Mouse (Mus musculus): ENCODE measurements around the gene Ackr4. TPM values are rescaled to one million over a fixed set of nuclear protein-coding genes. Genes with fewer than 3 reads are reported as not detected.

The Ackr4 gene
- 1.1 and 1.8 TPM in 2 replicates for polyA plus RNA-seq (2014; fragmentation: Nextera tagmentation; extraction: Ambion mirVana)

DNA sequence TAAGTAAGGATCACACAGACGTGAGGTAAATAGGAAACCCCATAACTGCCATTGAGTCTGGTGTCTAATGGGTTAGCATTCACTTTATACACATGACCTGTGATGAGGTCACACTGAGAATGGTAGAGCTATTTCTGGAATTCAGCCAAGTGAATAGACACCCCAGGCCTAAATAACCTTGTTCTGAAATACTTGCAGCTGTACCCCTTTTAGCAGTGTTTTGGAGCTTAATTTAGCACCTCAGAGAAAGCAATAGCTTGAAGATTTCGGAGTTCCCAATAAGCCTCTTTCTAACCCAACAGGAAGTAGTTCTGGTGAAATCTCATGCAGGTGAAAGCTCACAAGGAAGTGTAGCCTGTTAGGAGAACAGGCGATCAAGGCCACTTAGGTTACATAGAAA, at the start of gene Ackr4:
Gene Ackr4, minus strand, starts transcription at position 101 of the 400 bp plus-strand sequence.
- 82% methylated on average over 3 of the region's 3 CpGs for WGBS
- no peaks in the 10 kb centered on the region for H3K27me3 ChIP-seq (ENCODE audit: control insufficient read depth, insufficient read depth, low read length)
- H3K4me1 ChIP-seq (ENCODE audit: control insufficient read depth, insufficient read depth, low read length): peaks cover 9% of the 10 kb centered on the region
- no peak within 1 kb of the TSS for H3K4me2 ChIP-seq (replicated peaks; ENCODE audit: low read depth, low read length)
- ATAC-seq (ENCODE audit: insufficient number of reproducible peaks, insufficient read depth, low FRiP score, low read depth): no peak
- no peak within 1 kb of the TSS for H3K27ac ChIP-seq (ENCODE audit: low read length)
- H3K4me3 ChIP-seq (ENCODE audit: low read depth, low read length): no peak within 1 kb of the TSS
- no peaks in the 10 kb centered on the region for H3K36me3 ChIP-seq (ENCODE audit: control insufficient read depth, insufficient read depth, low read length)
- H3K9me3 ChIP-seq (ENCODE audit: control insufficient read depth, low read depth, low read length): no peaks in the 10 kb centered on the region
- no peak within 1 kb of the TSS for H3K9ac ChIP-seq (replicated peaks; ENCODE audit: low read depth, low read length)

DNA sequence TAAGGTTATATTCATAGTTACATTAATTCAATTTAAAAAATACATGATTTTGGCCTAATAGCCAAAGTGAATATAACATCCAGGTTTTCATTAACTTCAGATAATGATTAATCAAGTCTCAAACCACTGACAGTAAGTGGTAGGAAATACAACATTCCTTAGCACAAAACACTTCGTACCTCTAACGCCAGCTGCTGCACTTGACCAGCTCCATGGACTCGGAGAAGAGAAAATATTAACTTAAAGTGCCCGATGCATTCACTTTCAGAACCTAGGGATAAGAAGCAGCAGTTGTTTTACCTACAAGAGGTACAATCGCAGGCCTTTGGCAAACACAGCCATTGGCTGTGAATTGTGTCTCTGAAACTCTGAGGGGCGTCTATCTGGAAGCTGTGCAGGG, 45.6 kb upstream of the Ackr4 start:
- no peak overlapping the region for H3K27ac ChIP-seq (ENCODE audit: low read length)
- H3K9ac ChIP-seq (replicated peaks; ENCODE audit: low read depth, low read length): no peak overlapping the region
- no peak overlapping the region for H3K4me3 ChIP-seq (ENCODE audit: low read depth, low read length)
- 90% methylated on average over 6 of the region's 6 CpGs for WGBS
- H3K4me1 ChIP-seq (ENCODE audit: control insufficient read depth, insufficient read depth, low read length): no peaks in the 10 kb centered on the region
- H3K9me3 ChIP-seq (ENCODE audit: control insufficient read depth, low read depth, low read length): no peaks in the 10 kb centered on the region
- H3K4me2 ChIP-seq (replicated peaks; ENCODE audit: low read depth, low read length): no peak overlapping the region
- H3K27me3 ChIP-seq (ENCODE audit: control insufficient read depth, insufficient read depth, low read length): no peaks in the 10 kb centered on the region
- ATAC-seq (ENCODE audit: insufficient number of reproducible peaks, insufficient read depth, low FRiP score, low read depth): no peak
- H3K36me3 ChIP-seq (ENCODE audit: control insufficient read depth, insufficient read depth, low read length): peaks cover 62% of the 10 kb centered on the region

DNA sequence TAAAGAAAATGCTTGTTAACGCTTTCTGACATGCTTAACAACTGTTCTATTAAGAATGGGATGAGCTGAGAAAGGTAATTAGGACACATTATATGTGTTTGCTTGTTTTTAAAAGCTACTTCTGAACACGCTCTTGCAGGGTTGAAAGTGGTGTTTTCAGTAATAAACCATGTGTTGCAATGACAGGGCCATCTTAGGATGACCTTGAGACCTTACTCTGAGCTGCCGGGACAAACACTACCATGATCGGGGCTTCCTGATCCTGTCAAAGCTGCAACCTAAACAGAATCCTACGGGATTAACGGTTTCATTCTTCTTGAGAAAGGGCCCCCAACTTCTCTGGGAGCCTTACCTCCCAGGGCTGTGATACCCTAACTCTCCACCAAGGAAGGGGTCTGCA, 44.9 kb upstream of the Ackr4 start:
- Histone ChIP-seq H3K4me1 (ENCODE audit: control insufficient read depth, insufficient read depth, low read length) (no peaks in the 10 kb centered on the region), H3K27ac (ENCODE audit: low read length) (no peak overlapping the region), H3K27me3 (ENCODE audit: control insufficient read depth, insufficient read depth, low read length) (no peaks in the 10 kb centered on the region), H3K9me3 (ENCODE audit: control insufficient read depth, low read depth, low read length) (no peaks in the 10 kb centered on the region), H3K4me3 (ENCODE audit: low read depth, low read length) (no peak overlapping the region), H3K9ac (replicated peaks; ENCODE audit: low read depth, low read length) (no peak overlapping the region), H3K36me3 (ENCODE audit: control insufficient read depth, insufficient read depth, low read length) (peaks cover 62% of the 10 kb centered on the region), H3K4me2 (replicated peaks; ENCODE audit: low read depth, low read length) (no peak overlapping the region)
- WGBS: 85% methylated on average over 6 of the region's 6 CpGs
- ATAC-seq (ENCODE audit: insufficient number of reproducible peaks, insufficient read depth, low FRiP score, low read depth): no peak

DNA sequence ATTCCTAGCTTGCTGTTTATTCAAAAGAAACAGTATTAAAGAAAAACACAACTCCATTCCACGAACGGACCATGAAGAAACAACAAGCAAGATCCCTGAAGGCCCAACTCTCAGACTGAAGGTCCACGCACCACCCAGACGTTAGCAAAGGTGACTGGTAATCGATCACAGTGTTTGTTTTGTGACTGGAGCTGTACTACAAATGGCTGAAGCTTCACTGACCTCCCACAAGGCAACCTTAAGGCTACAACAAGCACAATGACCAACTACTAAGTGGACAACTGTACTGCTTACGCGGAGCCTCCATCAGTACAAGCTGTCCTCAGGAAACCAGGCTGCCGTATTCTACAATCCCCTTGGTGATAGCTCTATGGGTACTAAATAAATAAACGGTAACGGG, 43.3 kb upstream of the Ackr4 start:
- peaks cover 58% of the 10 kb centered on the region for H3K36me3 ChIP-seq (ENCODE audit: control insufficient read depth, insufficient read depth, low read length)
- no peaks in the 10 kb centered on the region for H3K4me1 ChIP-seq (ENCODE audit: control insufficient read depth, insufficient read depth, low read length)
- 88% methylated on average over 10 of the region's 10 CpGs for WGBS
- H3K4me3 ChIP-seq (ENCODE audit: low read depth, low read length): no peak overlapping the region
- no peak overlapping the region for H3K9ac ChIP-seq (replicated peaks; ENCODE audit: low read depth, low read length)
- H3K9me3 ChIP-seq (ENCODE audit: control insufficient read depth, low read depth, low read length): no peaks in the 10 kb centered on the region
- no peaks in the 10 kb centered on the region for H3K27me3 ChIP-seq (ENCODE audit: control insufficient read depth, insufficient read depth, low read length)
- no peak overlapping the region for H3K27ac ChIP-seq (ENCODE audit: low read length)
- no peak overlapping the region for H3K4me2 ChIP-seq (replicated peaks; ENCODE audit: low read depth, low read length)
- ATAC-seq (ENCODE audit: insufficient number of reproducible peaks, insufficient read depth, low FRiP score, low read depth): no peak

DNA sequence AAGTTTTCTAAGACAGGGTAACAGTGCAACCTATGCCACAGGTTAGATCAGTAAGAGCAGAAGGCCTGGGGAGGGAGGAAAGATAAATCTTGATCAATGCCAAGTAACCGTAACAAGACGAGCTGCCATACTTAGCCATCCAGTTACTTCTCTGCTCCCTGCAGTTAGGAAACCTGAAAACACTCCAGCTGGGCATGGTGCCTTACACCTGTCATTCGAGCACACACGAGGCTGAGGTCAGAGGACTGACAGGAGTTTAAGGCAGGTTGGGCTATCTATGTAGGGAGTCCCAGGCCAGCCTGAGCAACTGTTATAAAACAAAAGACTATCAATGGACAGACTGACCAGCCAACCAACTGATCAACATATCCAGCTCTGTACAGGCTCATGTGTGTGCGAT, 39.2 kb upstream of the Ackr4 start:
- Histone ChIP-seq H3K9ac (replicated peaks; ENCODE audit: low read depth, low read length) (no peak overlapping the region), H3K27ac (ENCODE audit: low read length) (no peak overlapping the region), H3K4me2 (replicated peaks; ENCODE audit: low read depth, low read length) (no peak overlapping the region), H3K4me3 (ENCODE audit: low read depth, low read length) (no peak overlapping the region), H3K4me1 (ENCODE audit: control insufficient read depth, insufficient read depth, low read length) (no peaks in the 10 kb centered on the region), H3K9me3 (ENCODE audit: control insufficient read depth, low read depth, low read length) (no peaks in the 10 kb centered on the region), H3K27me3 (ENCODE audit: control insufficient read depth, insufficient read depth, low read length) (no peaks in the 10 kb centered on the region), H3K36me3 (ENCODE audit: control insufficient read depth, insufficient read depth, low read length) (peaks cover 57% of the 10 kb centered on the region)
- WGBS: 90% methylated on average over 5 of the region's 5 CpGs
- ATAC-seq (ENCODE audit: insufficient number of reproducible peaks, insufficient read depth, low FRiP score, low read depth): no peak

DNA sequence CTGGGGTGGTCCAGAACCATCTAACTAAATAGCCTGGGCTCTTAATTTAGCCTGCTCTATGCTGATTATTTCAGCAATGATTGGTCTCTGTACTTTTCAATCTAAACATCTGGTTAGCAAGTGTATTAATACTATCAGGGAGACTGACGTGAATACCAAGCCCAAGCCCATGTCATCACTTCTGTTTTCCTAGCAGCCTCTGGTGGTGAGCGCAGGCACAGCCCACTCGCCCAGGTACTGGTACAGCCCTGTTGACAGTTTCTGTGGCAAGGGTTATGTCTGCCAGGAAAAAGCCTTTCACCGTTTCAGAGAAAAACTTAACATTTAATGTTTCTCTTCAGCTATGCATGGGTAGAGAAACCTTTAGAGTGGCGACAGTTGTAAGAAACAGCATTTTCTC, 37.5 kb upstream of the Ackr4 start:
- Histone ChIP-seq H3K4me3 (ENCODE audit: low read depth, low read length) (no peak overlapping the region), H3K4me1 (ENCODE audit: control insufficient read depth, insufficient read depth, low read length) (no peaks in the 10 kb centered on the region), H3K9ac (replicated peaks; ENCODE audit: low read depth, low read length) (no peak overlapping the region), H3K4me2 (replicated peaks; ENCODE audit: low read depth, low read length) (no peak overlapping the region), H3K36me3 (ENCODE audit: control insufficient read depth, insufficient read depth, low read length) (peaks cover 61% of the 10 kb centered on the region), H3K9me3 (ENCODE audit: control insufficient read depth, low read depth, low read length) (no peaks in the 10 kb centered on the region), H3K27me3 (ENCODE audit: control insufficient read depth, insufficient read depth, low read length) (no peaks in the 10 kb centered on the region), H3K27ac (ENCODE audit: low read length) (no peak overlapping the region)
- WGBS: 82% methylated on average over 5 of the region's 5 CpGs
- no peak for ATAC-seq (ENCODE audit: insufficient number of reproducible peaks, insufficient read depth, low FRiP score, low read depth)

DNA sequence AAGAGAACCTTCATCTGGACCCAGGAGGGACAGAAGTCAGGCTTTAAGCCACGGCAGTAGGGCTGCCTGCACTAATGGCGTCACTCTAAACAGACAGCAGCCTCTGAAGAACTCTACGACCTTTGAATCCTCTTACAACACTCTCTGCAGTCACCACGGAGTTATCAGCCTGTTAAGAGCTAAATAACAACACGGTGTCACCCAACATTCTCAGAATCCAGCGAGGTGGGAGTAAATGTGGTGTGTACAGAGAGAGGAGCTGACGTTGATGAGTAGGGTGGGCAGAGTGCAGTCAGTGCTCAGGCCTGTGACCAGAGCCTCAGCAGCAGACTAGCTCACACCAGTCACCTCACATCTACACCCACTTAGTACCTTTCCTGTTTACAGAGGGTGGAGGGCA, 34.4 kb upstream of the Ackr4 start:
- Histone ChIP-seq H3K27me3 (ENCODE audit: control insufficient read depth, insufficient read depth, low read length) (no peaks in the 10 kb centered on the region), H3K4me1 (ENCODE audit: control insufficient read depth, insufficient read depth, low read length) (no peaks in the 10 kb centered on the region), H3K9ac (replicated peaks; ENCODE audit: low read depth, low read length) (no peak overlapping the region), H3K4me2 (replicated peaks; ENCODE audit: low read depth, low read length) (no peak overlapping the region), H3K4me3 (ENCODE audit: low read depth, low read length) (no peak overlapping the region), H3K36me3 (ENCODE audit: control insufficient read depth, insufficient read depth, low read length) (peaks cover 75% of the 10 kb centered on the region), H3K9me3 (ENCODE audit: control insufficient read depth, low read depth, low read length) (no peaks in the 10 kb centered on the region), H3K27ac (ENCODE audit: low read length) (no peak overlapping the region)
- no peak for ATAC-seq (ENCODE audit: insufficient number of reproducible peaks, insufficient read depth, low FRiP score, low read depth)
- 75% methylated on average over 7 of the region's 7 CpGs for WGBS

DNA sequence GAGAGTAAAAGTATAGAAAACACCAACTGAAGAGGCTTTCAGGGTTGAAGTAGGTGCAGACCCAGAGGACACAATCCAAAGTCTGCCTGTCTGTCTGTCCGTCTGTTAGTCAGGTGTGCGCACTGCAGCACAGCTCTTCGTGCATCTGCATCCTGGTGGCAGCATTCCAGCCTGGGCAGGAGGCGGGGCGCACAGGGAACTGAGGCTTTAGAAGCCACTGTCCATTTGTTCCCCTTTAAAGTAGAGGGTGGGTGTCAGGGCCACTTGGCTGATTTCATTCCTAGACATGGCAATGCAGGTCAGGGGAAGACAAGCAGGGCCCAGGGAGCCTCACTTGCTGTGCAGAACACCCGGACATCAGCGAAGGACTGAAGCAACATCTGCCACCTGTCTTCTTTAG, 30.6 kb upstream of the Ackr4 start:
- Histone ChIP-seq H3K4me3 (ENCODE audit: low read depth, low read length) (no peak overlapping the region), H3K36me3 (ENCODE audit: control insufficient read depth, insufficient read depth, low read length) (peaks cover 86% of the 10 kb centered on the region), H3K4me2 (replicated peaks; ENCODE audit: low read depth, low read length) (no peak overlapping the region), H3K4me1 (ENCODE audit: control insufficient read depth, insufficient read depth, low read length) (no peaks in the 10 kb centered on the region), H3K9me3 (ENCODE audit: control insufficient read depth, low read depth, low read length) (no peaks in the 10 kb centered on the region), H3K27ac (ENCODE audit: low read length) (no peak overlapping the region), H3K9ac (replicated peaks; ENCODE audit: low read depth, low read length) (no peak overlapping the region), H3K27me3 (ENCODE audit: control insufficient read depth, insufficient read depth, low read length) (no peaks in the 10 kb centered on the region)
- WGBS: 92% methylated on average over 7 of the region's 7 CpGs
- ATAC-seq (ENCODE audit: insufficient number of reproducible peaks, insufficient read depth, low FRiP score, low read depth): no peak

DNA sequence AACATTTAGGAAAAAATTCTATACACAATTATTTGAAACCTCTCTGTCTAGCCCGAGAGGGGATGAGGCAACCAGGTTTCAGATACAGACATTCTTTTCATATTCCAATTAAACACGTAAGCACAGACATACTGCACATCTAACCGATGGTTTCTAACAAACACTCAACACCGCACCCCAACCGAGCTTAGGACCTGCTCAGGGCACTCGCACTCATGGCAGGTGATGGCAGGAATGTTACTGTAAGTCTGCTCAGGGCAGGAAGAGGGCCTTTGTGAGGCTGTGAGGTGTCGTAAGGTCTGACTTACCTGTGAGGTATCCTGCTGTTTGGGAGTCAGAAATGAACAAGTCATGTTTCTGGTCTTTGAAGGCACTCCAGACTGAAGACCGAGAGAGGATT, 29.8 kb upstream of the Ackr4 start:
- Histone ChIP-seq H3K36me3 (ENCODE audit: control insufficient read depth, insufficient read depth, low read length) (peaks cover 80% of the 10 kb centered on the region), H3K27ac (ENCODE audit: low read length) (no peak overlapping the region), H3K4me2 (replicated peaks; ENCODE audit: low read depth, low read length) (no peak overlapping the region), H3K9me3 (ENCODE audit: control insufficient read depth, low read depth, low read length) (no peaks in the 10 kb centered on the region), H3K27me3 (ENCODE audit: control insufficient read depth, insufficient read depth, low read length) (no peaks in the 10 kb centered on the region), H3K4me3 (ENCODE audit: low read depth, low read length) (no peak overlapping the region), H3K4me1 (ENCODE audit: control insufficient read depth, insufficient read depth, low read length) (no peaks in the 10 kb centered on the region), H3K9ac (replicated peaks; ENCODE audit: low read depth, low read length) (no peak overlapping the region)
- no peak for ATAC-seq (ENCODE audit: insufficient number of reproducible peaks, insufficient read depth, low FRiP score, low read depth)
- 96% methylated on average over 8 of the region's 8 CpGs for WGBS

All from stomach, embryonic 14.5 days (tissue).